Comparison of ENCODE assay signal across 7 mouse cellular contexts in the genomic region with DNA sequence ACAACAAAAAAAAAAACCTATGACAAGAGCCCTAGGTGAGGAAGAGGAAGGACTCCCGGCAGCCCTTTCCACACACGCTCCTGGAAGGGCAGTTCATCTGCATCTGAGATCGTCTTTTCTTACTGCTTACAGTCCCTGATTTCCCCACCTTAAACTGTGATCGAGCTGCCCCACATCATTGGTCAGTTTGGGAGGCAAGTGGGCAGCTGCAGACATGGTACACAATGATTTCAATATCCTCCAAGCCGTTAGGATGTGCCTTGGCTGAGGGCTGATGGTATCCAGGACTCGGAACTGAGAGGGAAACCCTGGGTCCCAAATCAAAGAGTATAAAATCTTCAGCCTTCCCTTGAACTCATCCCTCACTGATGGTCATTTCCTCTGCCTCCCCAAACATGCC. TPM values are rescaled to one million over a fixed set of nuclear protein-coding genes. Genes with fewer than 3 reads are reported as not detected.
DNase-seq lines count a peak whose midpoint lies in the region; ATAC-seq lines count a peak whose summit lies in the region.

No protein-coding gene starts in this region.

- WGBS in lung, embryonic 15.5 days = 32% methylated on average over 6 of the region's 6 CpGs
- WGBS in forebrain, embryonic 14.5 days = 38% methylated on average over 6 of the region's 6 CpGs
- WGBS in limb, embryonic 13.5 days = 34% methylated on average over 6 of the region's 6 CpGs
- 35% methylated on average over 6 of the region's 6 CpGs for WGBS in stomach, embryonic 14.5 days

- H3K9me3 ChIP-seq in lung, embryonic 15.5 days = no peaks in the 10 kb centered on the region
- no peaks in the 10 kb centered on the region for H3K9me3 ChIP-seq in forebrain, embryonic 14.5 days (replicated peaks; ENCODE audit: control insufficient read depth, low read length)
- H3K9me3 ChIP-seq in limb, embryonic 13.5 days = no peaks in the 10 kb centered on the region
- H3K9me3 ChIP-seq in stomach, embryonic 14.5 days (ENCODE audit: control insufficient read depth, low read depth, low read length) = no peaks in the 10 kb centered on the region

- peak overlapping the region; percentile 71 for H3K4me2 ChIP-seq in lung, embryonic 15.5 days
- peak overlapping the region; percentile 58 for H3K4me2 ChIP-seq in forebrain, embryonic 14.5 days (ENCODE audit: low read length)
- H3K4me2 ChIP-seq in limb, embryonic 13.5 days (replicated peaks) = peak overlapping the region; percentile 80
- peak overlapping the region; percentile 77 for H3K4me2 ChIP-seq in stomach, embryonic 14.5 days (replicated peaks; ENCODE audit: low read depth, low read length)

- no peaks in the 10 kb centered on the region for H3K36me3 ChIP-seq in lung, embryonic 15.5 days
- no peaks in the 10 kb centered on the region for H3K36me3 ChIP-seq in forebrain, embryonic 14.5 days (ENCODE audit: control insufficient read depth, insufficient read depth, low read length)
- H3K36me3 ChIP-seq in limb, embryonic 13.5 days = peaks cover 5% of the 10 kb centered on the region; the same call in 1 of the 2 replicates
- H3K36me3 ChIP-seq in stomach, embryonic 14.5 days (ENCODE audit: control insufficient read depth, insufficient read depth, low read length) = no peaks in the 10 kb centered on the region

- no peak overlapping the region for H3K27ac ChIP-seq in lung, embryonic 15.5 days
- H3K27ac ChIP-seq in forebrain, embryonic 14.5 days (ENCODE audit: low read depth, low read length) = no peak overlapping the region
- no peak overlapping the region for H3K27ac ChIP-seq in limb, embryonic 13.5 days
- H3K27ac ChIP-seq in stomach, embryonic 14.5 days (ENCODE audit: low read length) = no peak overlapping the region

- intact Hi-C loops in gastrocnemius, postnatal 36 days (cut with DNase I) = no loop called here

- ATAC-seq in lung, embryonic 15.5 days (ENCODE audit: borderline replicate concordance, extremely low read depth, low FRiP score, low TSS enrichment) = no peak
- ATAC-seq in forebrain, embryonic 14.5 days = no peak
- ATAC-seq in limb, embryonic 13.5 days (ENCODE audit: low FRiP score, low read depth) = no peak
- no peak for ATAC-seq in stomach, embryonic 14.5 days (ENCODE audit: insufficient number of reproducible peaks, insufficient read depth, low FRiP score, low read depth)

- no peaks in the 10 kb centered on the region for H3K4me1 ChIP-seq in lung, embryonic 15.5 days
- H3K4me1 ChIP-seq in forebrain, embryonic 14.5 days (ENCODE audit: control insufficient read depth, insufficient read depth, low read length) = no peaks in the 10 kb centered on the region; the same call in 1 of the 2 replicates
- peaks cover 16% of the 10 kb centered on the region for H3K4me1 ChIP-seq in limb, embryonic 13.5 days
- no peaks in the 10 kb centered on the region for H3K4me1 ChIP-seq in stomach, embryonic 14.5 days (ENCODE audit: control insufficient read depth, insufficient read depth, low read length)

- peak overlapping the region; percentile 36; the same call in 1 of the 2 replicates for H3K4me3 ChIP-seq in lung, embryonic 15.5 days
- peak overlapping the region; percentile 43 for H3K4me3 ChIP-seq in forebrain, embryonic 14.5 days (ENCODE audit: low read depth, low read length)
- H3K4me3 ChIP-seq in limb, embryonic 13.5 days = peak overlapping the region; percentile 49
- peak overlapping the region; percentile 38 for H3K4me3 ChIP-seq in stomach, embryonic 14.5 days (ENCODE audit: low read depth, low read length)

- no peaks in the 10 kb centered on the region for H3K27me3 ChIP-seq in lung, embryonic 15.5 days
- H3K27me3 ChIP-seq in forebrain, embryonic 14.5 days (replicated peaks; ENCODE audit: control insufficient read depth, insufficient read depth, low read length) = no peaks in the 10 kb centered on the region
- H3K27me3 ChIP-seq in limb, embryonic 13.5 days = 0 out of 2 replicates have a peak, but pooled peaks cover 5% of the 10 kb centered on the region
- no peaks in the 10 kb centered on the region for H3K27me3 ChIP-seq in stomach, embryonic 14.5 days (ENCODE audit: control insufficient read depth, insufficient read depth, low read length)

- H3K9ac ChIP-seq in lung, embryonic 15.5 days = 0 out of 2 replicates have a peak overlapping the region, but pooled peaks have one; percentile 2
- peak overlapping the region; percentile 72; the same call in 1 of the 2 replicates for H3K9ac ChIP-seq in forebrain, embryonic 14.5 days (ENCODE audit: low read length)
- peak overlapping the region; percentile 65 for H3K9ac ChIP-seq in limb, embryonic 13.5 days
- no peak overlapping the region for H3K9ac ChIP-seq in stomach, embryonic 14.5 days (replicated peaks; ENCODE audit: low read depth, low read length)

- no peak for DNase-seq in lung, adult 18-20 months
- no peak for DNase-seq in forebrain, embryonic 14.5 days (ENCODE audit: low spot score)
- no peak for DNase-seq in right cerebral cortex, postnatal 4 days
- DNase-seq in gastrocnemius, postnatal 36 days = no peak

RNA-seq across cellular contexts. Expression of a gene that starts 0.7 kb away (rescaled TPM):
- 2.7 and 2.8 TPM in 2 replicates for polyA plus RNA-seq in lung, embryonic 15.5 days (2015; fragmentation: Nextera tagmentation; extraction: Ambion mirVana)
- 34.1 and 48.7 TPM in 2 replicates for polyA plus RNA-seq in forebrain, embryonic 14.5 days (2014; fragmentation: Nextera tagmentation; extraction: Ambion mirVana)
- polyA plus RNA-seq in limb, embryonic 13.5 days (2015; fragmentation: Nextera tagmentation; extraction: Ambion mirVana) = 12.8 and 12.9 TPM in 2 replicates
- polyA plus RNA-seq in stomach, embryonic 14.5 days (2014; fragmentation: Nextera tagmentation; extraction: Ambion mirVana) = 4.9 and 5.4 TPM in 2 replicates
- 1 to 10 TPM in 1 of 2 experiments, under 1 TPM in 1; 0.66 to 1.0 TPM for total RNA-seq in gastrocnemius, postnatal 36 days (2021)

RNA-seq across cellular contexts. Expression of a gene that starts 27.6 kb away (rescaled TPM):
- polyA plus RNA-seq in lung, embryonic 15.5 days (2015; fragmentation: Nextera tagmentation; extraction: Ambion mirVana) = 0.49 and 0.52 TPM in 2 replicates
- polyA plus RNA-seq in forebrain, embryonic 14.5 days (2014; fragmentation: Nextera tagmentation; extraction: Ambion mirVana) = 0.17 and 0.27 TPM in 2 replicates
- polyA plus RNA-seq in limb, embryonic 13.5 days (2015; fragmentation: Nextera tagmentation; extraction: Ambion mirVana) = 0.60 and 0.72 TPM in 2 replicates
- 0.43 and 0.68 TPM in 2 replicates for polyA plus RNA-seq in stomach, embryonic 14.5 days (2014; fragmentation: Nextera tagmentation; extraction: Ambion mirVana)
- under 1 TPM; 0.46 to 0.59 TPM for total RNA-seq in gastrocnemius, postnatal 36 days (2021)

RNA-seq across cellular contexts. Expression of a gene that starts 46.9 kb away (rescaled TPM):
- 3.1 and 4.6 TPM in 2 replicates for polyA plus RNA-seq in lung, embryonic 15.5 days (2015; fragmentation: Nextera tagmentation; extraction: Ambion mirVana)
- 0.19 and 0.24 TPM in 2 replicates for polyA plus RNA-seq in forebrain, embryonic 14.5 days (2014; fragmentation: Nextera tagmentation; extraction: Ambion mirVana)
- 0.80 and 1.3 TPM in 2 replicates for polyA plus RNA-seq in limb, embryonic 13.5 days (2015; fragmentation: Nextera tagmentation; extraction: Ambion mirVana)
- 3.0 and 3.5 TPM in 2 replicates for polyA plus RNA-seq in stomach, embryonic 14.5 days (2014; fragmentation: Nextera tagmentation; extraction: Ambion mirVana)
- 1 to 10 TPM; 7.3 to 8.3 TPM for total RNA-seq in gastrocnemius, postnatal 36 days (2021)

RNA-seq across cellular contexts. Expression of a gene that starts 50.4 kb away (rescaled TPM):
- 35.5 and 39.1 TPM in 2 replicates for polyA plus RNA-seq in lung, embryonic 15.5 days (2015; fragmentation: Nextera tagmentation; extraction: Ambion mirVana)
- 55.9 and 63.2 TPM in 2 replicates for polyA plus RNA-seq in forebrain, embryonic 14.5 days (2014; fragmentation: Nextera tagmentation; extraction: Ambion mirVana)
- polyA plus RNA-seq in limb, embryonic 13.5 days (2015; fragmentation: Nextera tagmentation; extraction: Ambion mirVana) = 50.4 and 54.5 TPM in 2 replicates
- polyA plus RNA-seq in stomach, embryonic 14.5 days (2014; fragmentation: Nextera tagmentation; extraction: Ambion mirVana) = 32.1 and 32.3 TPM in 2 replicates
- total RNA-seq in gastrocnemius, postnatal 36 days (2021) = 10 to 100 TPM; 21.1 to 22.0 TPM
